12 mouse cellular contexts compared by ENCODE assay signal in genomic region chr1:130733671-130734070, GRCm38 (mm10). TPM values are rescaled to one million over a fixed set of nuclear protein-coding genes. Genes with fewer than 3 reads are reported as not detected.
DNase-seq lines count a peak whose midpoint lies in the region; ATAC-seq and TF ChIP-seq lines count a peak whose summit lies in the region.
"Had no signal": no experiment of that assay in that cellular context is flagged by ENCODE, and none has a peak within 500 bp of the region (broad histone marks: within the 10 kb centered on the region; RNA-seq: fewer than 3 reads in every experiment).

No protein-coding gene starts in this region.

- 80% methylated on average over 4 of the region's 4 CpGs for WGBS in heart, embryonic 11.5 days (ENCODE audit: insufficient replicate concordance)
- 82% methylated on average over 4 of the region's 4 CpGs for WGBS in liver, embryonic 11.5 days
- 89% methylated on average over 4 of the region's 4 CpGs for whole genome bisulfite sequencing in cerebellum, adult 2 months

- H3K36me3 ChIP-seq in heart, embryonic 11.5 days (ENCODE audit: control insufficient read depth, insufficient read depth, low read length): no peaks in the 10 kb centered on the region
- H3K36me3 ChIP-seq in liver, embryonic 11.5 days (ENCODE audit: control insufficient read depth, insufficient read depth, low read length): no peaks in the 10 kb centered on the region
- H3K36me3 ChIP-seq: embryonic facial prominence, embryonic 13.5 days had no signal

- H3K4me1 ChIP-seq in heart, embryonic 11.5 days (ENCODE audit: control insufficient read depth, insufficient read depth, low read length): peaks cover 15% of the 10 kb centered on the region; the same call in 1 of the 2 replicates
- peaks cover 51% of the 10 kb centered on the region for H3K4me1 ChIP-seq in liver, embryonic 11.5 days (replicated peaks; ENCODE audit: control insufficient read depth, insufficient read depth, low read length)
- no peaks in the 10 kb centered on the region for H3K4me1 ChIP-seq in cerebellum, adult 2 months (ENCODE audit: control insufficient read depth, insufficient read depth, low read length)

- H3K4me2 ChIP-seq in heart, embryonic 11.5 days: 0 out of 2 replicates have a peak overlapping the region, but pooled peaks have one; percentile 6
- H3K4me2 ChIP-seq in liver, embryonic 11.5 days: peak overlapping the region; percentile 74
- H3K4me2 ChIP-seq: embryonic facial prominence, embryonic 13.5 days had no signal

- no peak overlapping the region for H3K4me3 ChIP-seq in heart, embryonic 11.5 days (ENCODE audit: low read depth, low read length)
- H3K4me3 ChIP-seq in liver, embryonic 11.5 days (ENCODE audit: low read depth, low read length): peak overlapping the region; percentile 49
- no peak overlapping the region for H3K4me3 ChIP-seq in cerebellum, adult 2 months (replicated peaks; ENCODE audit: insufficient read depth, low read depth, low read length)
- H3K4me3 ChIP-seq in layer of hippocampus, adult 2 months: no peak overlapping the region
- H3K4me3 ChIP-seq: embryonic facial prominence, embryonic 13.5 days had no signal

- H3K9me3 ChIP-seq in heart, embryonic 11.5 days (replicated peaks; ENCODE audit: control insufficient read depth, low read length): no peaks in the 10 kb centered on the region
- no peaks in the 10 kb centered on the region for H3K9me3 ChIP-seq in liver, embryonic 11.5 days (ENCODE audit: control insufficient read depth, low read length)
- H3K9me3 ChIP-seq: embryonic facial prominence, embryonic 13.5 days had no signal

- DNase-seq in heart, adult 18-20 months: no peak
- DNase-seq in kidney, adult 11 months: peak; percentile 86
- no peak for DNase-seq in liver, embryonic 11.5 days (ENCODE audit: low spot score)
- peak; percentile 82 for DNase-seq in lung, postnatal 36 days
- DNase-seq in cerebellum, adult 2 months: no peak
- no peak for DNase-seq in cerebellum, adult 11 months
- no peak for DNase-seq in layer of hippocampus, adult 2 months (ENCODE audit: low spot score in 2 of 2)
- DNase-seq: cerebellum, adult 11-12 months; gastrocnemius, postnatal 10 days had no signal

- no peak overlapping the region for H3K27ac ChIP-seq in heart, embryonic 11.5 days (ENCODE audit: low read depth, low read length)
- H3K27ac ChIP-seq in liver, embryonic 11.5 days (ENCODE audit: low read depth, low read length): peak overlapping the region; percentile 61; the same call in 1 of the 2 replicates
- H3K27ac ChIP-seq in cerebellum, adult 2 months (ENCODE audit: insufficient read depth, low read length): no peak overlapping the region
- H3K27ac ChIP-seq in layer of hippocampus, adult 2 months: no peak overlapping the region
- H3K27ac ChIP-seq: embryonic facial prominence, embryonic 13.5 days had no signal

- TF ChIP-seq POLR2A in cerebellum, adult 2 months (IDR thresholded peaks at IDR 0.05; ENCODE audit: borderline replicate concordance, insufficient read depth, low read length): no peak

- no peak overlapping the region for H3K9ac ChIP-seq in heart, embryonic 11.5 days (ENCODE audit: low read depth, low read length)
- no peak overlapping the region for H3K9ac ChIP-seq in liver, embryonic 11.5 days (ENCODE audit: low read depth, low read length)
- H3K9ac ChIP-seq: embryonic facial prominence, embryonic 13.5 days had no signal

- no peak for TF ChIP-seq CTCF in cerebellum, adult 2 months (IDR thresholded peaks at IDR 0.05; ENCODE audit: borderline replicate concordance, insufficient read depth, low read depth, low read length)
- TF ChIP-seq CTCF in layer of hippocampus, adult 2 months (conservative IDR thresholded peaks at IDR 0.05): no peak

- no peaks in the 10 kb centered on the region for H3K27me3 ChIP-seq in heart, embryonic 11.5 days (ENCODE audit: control insufficient read depth, insufficient read depth, low read length)
- no peaks in the 10 kb centered on the region for H3K27me3 ChIP-seq in liver, embryonic 11.5 days (replicated peaks; ENCODE audit: control insufficient read depth, insufficient read depth, low read length)
- no peaks in the 10 kb centered on the region for H3K27me3 ChIP-seq in cerebellum, adult 2 months (ENCODE audit: control insufficient read depth, insufficient read depth, low read length)
- H3K27me3 ChIP-seq: embryonic facial prominence, embryonic 13.5 days had no signal

- no peak for ATAC-seq in heart, embryonic 11.5 days (replicated peaks; ENCODE audit: insufficient number of reproducible peaks, low FRiP score, low TSS enrichment)
- ATAC-seq in liver, embryonic 11.5 days (replicated peaks; ENCODE audit: low FRiP score): no peak

RNA-seq across cellular contexts. Expression of gene AA986860, which starts 1.9 kb away (rescaled TPM):
- polyA plus RNA-seq in heart, embryonic 11.5 days (2014; fragmentation: Nextera tagmentation; extraction: Ambion mirVana): 0.69 and 1.2 TPM in 2 replicates
- total RNA-seq in heart, adult 18-20 months (2021): under 1 TPM; 0.45 to 0.77 TPM
- 7.1 and 7.9 TPM in 2 replicates for polyA plus RNA-seq in liver, embryonic 11.5 days (2014; fragmentation: Nextera tagmentation; extraction: Ambion mirVana)
- 2.9 TPM in 2 replicates for polyA plus RNA-seq in cerebellum, adult 2 months (2012; rRNA removed)
- total RNA-seq in layer of hippocampus, adult 2 months (2021): 1 to 10 TPM; 1.4 to 1.6 TPM

RNA-seq across cellular contexts. Expression of gene Pfkfb2, which starts 4.6 kb away (rescaled TPM):
- 4.8 and 5.4 TPM in 2 replicates for polyA plus RNA-seq in heart, embryonic 11.5 days (2014; fragmentation: Nextera tagmentation; extraction: Ambion mirVana)
- 10 to 100 TPM; 79.7 to 83.4 TPM for total RNA-seq in heart, adult 18-20 months (2021)
- 4.9 and 6.1 TPM in 2 replicates for polyA plus RNA-seq in liver, embryonic 11.5 days (2014; fragmentation: Nextera tagmentation; extraction: Ambion mirVana)
- polyA plus RNA-seq in cerebellum, adult 2 months (2012; rRNA removed): 42.6 and 42.8 TPM in 2 replicates
- total RNA-seq in layer of hippocampus, adult 2 months (2021): 10 to 100 TPM; 45.6 to 51.7 TPM

RNA-seq across cellular contexts. Expression of gene Yod1, which starts 16.5 kb away (rescaled TPM):
- polyA plus RNA-seq in heart, embryonic 11.5 days (2014; fragmentation: Nextera tagmentation; extraction: Ambion mirVana): 6.5 and 11.1 TPM in 2 replicates
- total RNA-seq in heart, adult 18-20 months (2021): 1 to 10 TPM; 3.6 to 4.4 TPM
- 26.5 and 26.6 TPM in 2 replicates for polyA plus RNA-seq in liver, embryonic 11.5 days (2014; fragmentation: Nextera tagmentation; extraction: Ambion mirVana)
- 7.6 and 7.8 TPM in 2 replicates for polyA plus RNA-seq in cerebellum, adult 2 months (2012; rRNA removed)
- total RNA-seq in layer of hippocampus, adult 2 months (2021): 10 to 100 TPM; 17.9 to 18.0 TPM

RNA-seq across cellular contexts. Expression of gene Gm29427, which starts 18.1 kb away (rescaled TPM):
- not detected in 2 replicates for polyA plus RNA-seq in heart, embryonic 11.5 days (2014; fragmentation: Nextera tagmentation; extraction: Ambion mirVana)
- under 1 TPM; 0.18 to 0.27 TPM for total RNA-seq in heart, adult 18-20 months (2021)
- not detected in 2 replicates for polyA plus RNA-seq in liver, embryonic 11.5 days (2014; fragmentation: Nextera tagmentation; extraction: Ambion mirVana)
- polyA plus RNA-seq in cerebellum, adult 2 months (2012; rRNA removed): not detected in 2 replicates
- not detected for total RNA-seq in layer of hippocampus, adult 2 months (2021)
- total RNA-seq: gastrocnemius, postnatal 10 days; megakaryocyte-erythroid progenitor cell, adult 5-6 weeks had no signal
- polyA plus RNA-seq: embryonic facial prominence, embryonic 13.5 days had no signal

Comparison
In these comparisons a context has a peak if more than half of its experiments do, and no peak if none do; other contexts are left out.
1. DNase-seq: peak in kidney, adult 11 months (single experiment) and lung, postnatal 36 days (single experiment); none in heart, adult 18-20 months (0 of 2), liver, embryonic 11.5 days (single experiment), cerebellum, adult 2 months (0 of 2), cerebellum, adult 11 months (single experiment) and layer of hippocampus, adult 2 months (0 of 2).